Mouse (Mus musculus) limb, embryonic 10.5 days (tissue): Measurements from ENCODE around the gene Atp6v1e1. TPM values are rescaled to one million over a fixed set of nuclear protein-coding genes. Genes with fewer than 3 reads are reported as not detected.
"Not testable (repeated sequence)": the region's sequence is repeated elsewhere in the genome, so short reads cannot be mapped to it uniquely, and the experiment has no call there.

ENCODE experiments used
- DNase-seq: peaks from one replicate; pipeline ENCODE4 v3.0.0-alpha.2; 2017; ENCODE audit warnings: low spot score
- H3K27ac ChIP-seq: fragments of 300-500 bp; sonication (generic); 2 replicates; pipeline ENCODE4 v1.5.1; 2016; ENCODE audit warnings: mild to moderate bottlenecking
- H3K27me3 ChIP-seq: fragments of 300-500 bp; sonication (generic); 2 replicates; pipeline ENCODE4 v1.6.1; 2016; ENCODE audit warnings: low read depth, mild to moderate bottlenecking; ENCODE audit not compliant: poor library complexity, severe bottlenecking
- H3K36me3 ChIP-seq: fragments of 300-500 bp; sonication (generic); 2 replicates; pipeline ENCODE4 v1.6.1; 2016; ENCODE audit warnings: mild to moderate bottlenecking, moderate library complexity
- H3K4me1 ChIP-seq: fragments of 300-500 bp; sonication (generic); 2 replicates; pipeline ENCODE4 v1.6.1; 2016
- H3K4me3 ChIP-seq: fragments of 300-500 bp; sonication (generic); 2 replicates; pipeline ENCODE4 v1.5.1; 2016; ENCODE audit warnings: mild to moderate bottlenecking, moderate library complexity
- H3K9me3 ChIP-seq: fragments of 300-500 bp; sonication (generic); replicated peaks from 2 replicates; pipeline ENCODE4 v1.6.1; 2016; ENCODE audit warnings: mild to moderate bottlenecking
- WGBS: fragments of 180-500 bp; shearing (Covaris S2); methylation state at CpG from one replicate; pipeline ENCODE4 v1.1.7; 2016; 5-methylcytosine and 5-hydroxymethylcytosine counted together
- polyA plus RNA-seq: library from polyadenylated mRNA; unstranded; fragments of >200 nt; fragmentation: Nextera tagmentation; extraction: Ambion mirVana; gene quantifications from 2 replicates; pipeline ENCODE4 v1.2.1, GENCODE M21; 2016

The Atp6v1e1 gene
- polyA plus RNA-seq, 1 experiment from 2014 or later: 99.9 TPM

- Histone ChIP-seq H3K4me1 (peaks cover 10% of the 10 kb centered on the region), H3K4me3 (peak within 1 kb of the TSS; percentile 96), H3K9me3 (no peaks in the 10 kb centered on the region), H3K27ac (peak within 1 kb of the TSS; percentile 98), H3K27me3 (no peaks in the 10 kb centered on the region), H3K36me3 (peaks cover 20% of the 10 kb centered on the region)
- 6% methylated on average over 40 of the region's 40 CpGs for WGBS
- peak; percentile 99 for DNase-seq
Observed at GRCm38 (mm10) chr6:120835474-120836374, 13.1 kb upstream of the Atp6v1e1 start, which contains the start of gene Bcl2l13. Gene Bcl2l13 (plus strand): TSS chr6:120836212.

DNA sequence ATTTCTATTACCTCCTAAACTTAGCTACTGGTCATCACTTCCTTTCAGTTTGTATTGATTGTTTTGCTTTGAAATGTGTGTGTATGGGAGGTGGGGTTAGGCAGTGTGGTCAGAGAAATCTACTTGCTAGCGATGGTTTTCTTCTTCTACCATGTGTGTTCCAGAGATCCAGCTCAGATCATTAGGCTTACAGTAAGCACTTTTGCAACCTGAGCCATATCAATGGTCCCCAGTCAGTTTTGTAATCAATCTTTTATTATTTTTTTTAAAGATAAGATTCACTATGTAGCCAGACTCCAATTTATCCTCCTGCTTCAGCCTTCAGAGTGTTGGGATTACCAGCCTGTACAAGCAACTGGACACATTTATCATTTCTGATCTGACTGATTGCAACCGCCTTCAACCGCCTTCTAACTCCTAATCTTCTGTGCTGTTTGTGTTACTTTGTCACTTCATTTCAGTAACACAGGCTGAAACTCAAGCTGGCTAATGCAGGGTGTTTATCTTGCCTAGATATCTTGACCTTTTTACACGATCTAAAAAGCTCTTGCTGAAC, 12.3 kb upstream of the Atp6v1e1 start:
- no peak for DNase-seq
- Histone ChIP-seq H3K9me3 (no peaks in the 10 kb centered on the region), H3K4me3 (no peak overlapping the region), H3K27me3 (no peaks in the 10 kb centered on the region), H3K27ac (no peak overlapping the region), H3K4me1 (peaks cover 10% of the 10 kb centered on the region), H3K36me3 (peaks cover 13% of the 10 kb centered on the region)
- 92% methylated on average over 4 of the region's 4 CpGs for WGBS

- DNase-seq: no peak
- no peaks in the 10 kb centered on the region for H3K9me3 ChIP-seq
Observed at GRCm38 (mm10) chr6:120832097-120832496, 9.5 kb upstream of the Atp6v1e1 start.

GRCm38 (mm10) chr6:120830866-120831608, 8.4 kb upstream of the Atp6v1e1 start:
- Histone ChIP-seq H3K27ac (no peak overlapping the region), H3K9me3 (no peaks in the 10 kb centered on the region), H3K36me3 (no peaks in the 10 kb centered on the region), H3K4me3 (no peak overlapping the region), H3K27me3 (no peaks in the 10 kb centered on the region), H3K4me1 (peaks cover 3% of the 10 kb centered on the region; the same call in 1 of the 2 replicates)
- WGBS: 64% methylated on average over 4 of the region's 4 CpGs
- DNase-seq: no peak

More at GRCm38 (mm10) chr6:120832097-120832496, 9.5 kb upstream of the Atp6v1e1 start:
- H3K27ac ChIP-seq: no peak overlapping the region
- WGBS: 76% methylated on average over 4 of the region's 4 CpGs
- no peak overlapping the region for H3K4me3 ChIP-seq
- H3K27me3 ChIP-seq: no peaks in the 10 kb centered on the region
- peaks cover 8% of the 10 kb centered on the region for H3K4me1 ChIP-seq
- no peaks in the 10 kb centered on the region for H3K36me3 ChIP-seq

DNA sequence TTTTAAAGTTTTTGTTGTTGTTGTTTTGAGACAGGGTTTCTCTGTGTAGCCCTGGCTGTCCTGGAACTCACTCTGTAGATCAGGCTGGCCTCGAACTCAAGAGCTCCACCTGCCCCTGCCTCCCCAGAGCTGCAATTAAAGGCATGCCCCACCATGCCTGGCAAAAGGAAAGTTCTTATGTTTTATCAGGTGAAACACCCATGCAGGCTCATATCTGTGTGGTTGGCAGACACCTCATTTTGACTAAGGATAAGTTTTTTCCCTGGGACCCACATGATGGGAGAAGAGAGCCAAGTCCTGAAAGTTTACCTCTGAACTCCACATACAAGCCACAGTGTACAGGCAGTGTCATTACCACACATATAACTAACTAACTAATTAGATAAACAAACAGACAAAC, 7.5 kb upstream of the Atp6v1e1 start:
- Histone ChIP-seq H3K36me3 (no peaks in the 10 kb centered on the region), H3K4me3 (no peak overlapping the region), H3K9me3 (no peaks in the 10 kb centered on the region), H3K27me3 (no peaks in the 10 kb centered on the region), H3K4me1 (no peaks in the 10 kb centered on the region), H3K27ac (no peak overlapping the region)
- WGBS: 58% methylated on average over 1 of the region's 1 CpGs
- DNase-seq: no peak

- Histone ChIP-seq H3K27me3 (no peaks in the 10 kb centered on the region), H3K4me1 (peaks cover 12% of the 10 kb centered on the region), H3K9me3 (no peaks in the 10 kb centered on the region), H3K27ac (peak overlapping the region; percentile 86; the same call in 1 of the 2 replicates), H3K36me3 (peaks cover 16% of the 10 kb centered on the region), H3K4me3 (peak overlapping the region; percentile 95)
- DNase-seq: no peak
- WGBS: 78% methylated on average over 10 of the region's 10 CpGs
Observed at GRCm38 (mm10) chr6:120822937-120823614, 483 bp upstream of the Atp6v1e1 start.

- peaks cover 12% of the 10 kb centered on the region for H3K4me1 ChIP-seq
- H3K9me3 ChIP-seq: no peaks in the 10 kb centered on the region
- peaks cover 28% of the 10 kb centered on the region for H3K36me3 ChIP-seq
- H3K27me3 ChIP-seq: no peaks in the 10 kb centered on the region
- peak overlapping the region; percentile 95 for H3K4me3 ChIP-seq
- no peak for DNase-seq
- 61% methylated on average over 5 of the region's 5 CpGs for WGBS
- H3K27ac ChIP-seq: no peak overlapping the region
Observed at GRCm38 (mm10) chr6:120821715-120822114, 878 bp downstream of the Atp6v1e1 start.

DNA sequence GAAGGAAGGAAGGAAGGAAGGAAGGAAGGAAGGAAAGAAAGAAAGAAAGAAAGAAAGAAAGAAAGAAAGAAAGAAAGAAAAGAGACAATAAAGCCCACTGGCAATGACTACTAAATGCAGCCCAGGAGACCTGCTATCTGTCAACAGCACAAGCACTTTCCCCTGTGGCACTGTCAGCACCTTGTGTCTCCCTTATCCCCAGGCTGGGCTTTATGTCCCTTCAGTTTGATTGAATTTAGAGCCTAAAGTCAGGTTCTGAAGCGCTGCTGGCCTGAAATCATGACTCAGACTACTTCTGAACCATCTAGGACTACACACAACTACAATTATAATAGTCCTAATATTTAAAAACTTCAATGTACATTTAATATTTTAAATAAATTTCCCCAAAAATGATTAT, 1.7 kb downstream of the Atp6v1e1 start:
- Histone ChIP-seq H3K9me3 (no peaks in the 10 kb centered on the region), H3K27me3 (no peaks in the 10 kb centered on the region), H3K36me3 (peaks cover 28% of the 10 kb centered on the region), H3K4me1 (peaks cover 12% of the 10 kb centered on the region), H3K27ac (no peak overlapping the region), H3K4me3 (peak overlapping the region; percentile 95; the same call in 1 of the 2 replicates)
- DNase-seq: no peak
- WGBS: 90% methylated on average over 1 of the region's 1 CpGs

GRCm38 (mm10) chr6:120820144-120820543, 2.4 kb downstream of the Atp6v1e1 start:
- H3K4me1 ChIP-seq: peaks cover 12% of the 10 kb centered on the region
- 94% methylated on average over 5 of the region's 5 CpGs for WGBS
- no peak overlapping the region for H3K4me3 ChIP-seq

GRCm38 (mm10) chr6:120819294-120819693, 3.3 kb downstream of the Atp6v1e1 start:
- Histone ChIP-seq H3K4me1 (peaks cover 12% of the 10 kb centered on the region), H3K27me3 (no peaks in the 10 kb centered on the region), H3K36me3 (peaks cover 28% of the 10 kb centered on the region), H3K9me3 (no peaks in the 10 kb centered on the region), H3K4me3 (no peak overlapping the region), H3K27ac (no peak overlapping the region)
- no peak for DNase-seq
- WGBS: 88% methylated on average over 2 of the region's 2 CpGs

More at GRCm38 (mm10) chr6:120820144-120820543, 2.4 kb downstream of the Atp6v1e1 start:
- Histone ChIP-seq H3K27ac (no peak overlapping the region), H3K36me3 (peaks cover 28% of the 10 kb centered on the region), H3K9me3 (no peaks in the 10 kb centered on the region), H3K27me3 (no peaks in the 10 kb centered on the region)
- DNase-seq: no peak

GRCm38 (mm10) chr6:120811999-120812398, 10.6 kb downstream of the Atp6v1e1 start:
- not testable (repeated sequence) for H3K27ac ChIP-seq, H3K27me3 ChIP-seq, H3K9me3 ChIP-seq, H3K4me1 ChIP-seq, H3K4me3 ChIP-seq, DNase-seq
- H3K36me3 ChIP-seq: peaks cover 57% of the 10 kb centered on the region
- 97% methylated on average over 10 of the region's 10 CpGs for WGBS

DNA sequence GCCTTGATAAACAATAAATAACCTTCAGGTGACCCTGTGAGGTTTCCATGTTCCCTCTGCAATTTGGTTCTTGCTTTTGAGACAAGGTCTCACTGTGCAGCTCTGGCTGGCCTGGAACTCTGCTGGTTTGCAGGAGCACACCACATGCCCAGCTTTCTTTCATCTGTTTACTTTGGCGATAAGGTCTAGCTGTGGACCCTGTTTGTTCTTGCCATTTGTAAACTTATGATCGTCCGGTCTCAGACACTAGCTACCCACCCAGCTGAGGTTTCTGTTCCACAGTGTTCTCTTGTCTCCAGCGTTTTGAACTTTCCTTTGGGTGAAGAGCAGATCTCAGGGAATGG, 14.9 kb downstream of the Atp6v1e1 start:
- Histone ChIP-seq H3K4me3 (no peak overlapping the region), H3K36me3 (peaks cover 97% of the 10 kb centered on the region), H3K27ac (no peak overlapping the region), H3K27me3 (no peaks in the 10 kb centered on the region), H3K9me3 (no peaks in the 10 kb centered on the region), H3K4me1 (no peaks in the 10 kb centered on the region)
- no peak for DNase-seq
- WGBS: 96% methylated on average over 4 of the region's 4 CpGs
